Comparison of ENCODE assay signal across 14 mouse cellular contexts in genomic region chr12:83087010-83087409, GRCm38 (mm10).
DNase-seq lines count a peak whose midpoint lies in the region; ATAC-seq and TF ChIP-seq lines count a peak whose summit lies in the region.
"Had no signal": no experiment of that assay in that cellular context is flagged by ENCODE, and none has a peak within 500 bp of the region (broad histone marks: within the 10 kb centered on the region; RNA-seq: fewer than 3 reads in every experiment).

No protein-coding gene starts in this region.

- H3K9me3 ChIP-seq in intestine, embryonic 14.5 days (ENCODE audit: control insufficient read depth, low read length), result no peaks in the 10 kb centered on the region
- H3K9me3 ChIP-seq in intestine, postnatal 0 days (ENCODE audit: control insufficient read depth), result no peaks in the 10 kb centered on the region
- H3K9me3 ChIP-seq: embryonic facial prominence, embryonic 12.5 days; forebrain, embryonic 15.5 days; limb, embryonic 13.5 days; midbrain, embryonic 12.5 days had no signal

- H3K36me3 ChIP-seq in intestine, embryonic 14.5 days (ENCODE audit: control insufficient read depth, insufficient read depth, low read length), result no peaks in the 10 kb centered on the region
- no peaks in the 10 kb centered on the region for H3K36me3 ChIP-seq in intestine, postnatal 0 days (ENCODE audit: control insufficient read depth, insufficient read depth)
- H3K36me3 ChIP-seq: embryonic facial prominence, embryonic 12.5 days; forebrain, embryonic 15.5 days; limb, embryonic 13.5 days; midbrain, embryonic 12.5 days had no signal

- no peak for ATAC-seq in intestine, embryonic 14.5 days (replicated peaks; ENCODE audit: low FRiP score, low TSS enrichment, low read depth)
- no peak for ATAC-seq in intestine, postnatal 0 days
- ATAC-seq: forebrain, embryonic 15.5 days had no signal

- H3K4me3 ChIP-seq in intestine, embryonic 14.5 days (ENCODE audit: low read depth, low read length), result no peak overlapping the region
- H3K4me3 ChIP-seq in intestine, postnatal 0 days (ENCODE audit: low read depth, low read length), result no peak overlapping the region
- H3K4me3 ChIP-seq: embryonic facial prominence, embryonic 12.5 days; forebrain, embryonic 15.5 days; limb, embryonic 13.5 days; midbrain, embryonic 12.5 days had no signal

- no peak for TF ChIP-seq CTCF in intestine, postnatal 0 days (IDR thresholded peaks at IDR 0.05; ENCODE audit: low read depth)

- H3K9ac ChIP-seq in intestine, embryonic 14.5 days (ENCODE audit: low read length), result no peak overlapping the region
- no peak overlapping the region for H3K9ac ChIP-seq in intestine, postnatal 0 days (ENCODE audit: low read depth, low read length)
- H3K9ac ChIP-seq: embryonic facial prominence, embryonic 12.5 days; forebrain, embryonic 15.5 days; limb, embryonic 13.5 days; midbrain, embryonic 12.5 days had no signal

- no peaks in the 10 kb centered on the region for H3K27me3 ChIP-seq in intestine, embryonic 14.5 days (replicated peaks; ENCODE audit: control insufficient read depth, insufficient read depth, low read length)
- no peaks in the 10 kb centered on the region for H3K27me3 ChIP-seq in intestine, postnatal 0 days (replicated peaks; ENCODE audit: control insufficient read depth, insufficient read depth, low read length)
- H3K27me3 ChIP-seq: embryonic facial prominence, embryonic 12.5 days; forebrain, embryonic 15.5 days; limb, embryonic 13.5 days; midbrain, embryonic 12.5 days had no signal

- peak; percentile 21 to 52 for DNase-seq in adrenal gland, adult (ENCODE audit: inconsistent age in 2 of 2, low spot score in 1 of 2)
- no peak for DNase-seq in adrenal gland, adult 18-20 months (ENCODE audit: low spot score in 2 of 2)
- DNase-seq in intestine, embryonic 14.5 days (ENCODE audit: low spot score), result no peak
- DNase-seq in heart, postnatal 10 days, result peak; percentile 10 to 25
- DNase-seq in kidney, postnatal 25 days, result peak; percentile 18 to 64
- no peak for DNase-seq in right cerebral cortex, postnatal 36 days (ENCODE audit: low spot score in 2 of 2)
- no peak for DNase-seq in cerebellum, postnatal 36 days
- DNase-seq: cerebellum, adult 9-10 months; gastrocnemius, postnatal 36 days had no signal

- no peaks in the 10 kb centered on the region; the same call in 1 of the 2 replicates for H3K4me1 ChIP-seq in intestine, embryonic 14.5 days (replicated peaks; ENCODE audit: control insufficient read depth, insufficient read depth, low read length)
- H3K4me1 ChIP-seq in intestine, postnatal 0 days (replicated peaks; ENCODE audit: control insufficient read depth, insufficient read depth, low read length), result 0 out of 2 replicates have a peak, but pooled peaks cover 5% of the 10 kb centered on the region
- H3K4me1 ChIP-seq: forebrain, embryonic 15.5 days; limb, embryonic 13.5 days; midbrain, embryonic 12.5 days had no signal

- intact Hi-C loops in heart, postnatal 10 days (cut with DNase I), result no loop called here

- H3K27ac ChIP-seq in intestine, embryonic 14.5 days (ENCODE audit: low read depth), result peak overlapping the region; percentile 28; the same call in 1 of the 2 replicates
- H3K27ac ChIP-seq in intestine, postnatal 0 days (ENCODE audit: low read depth, low read length), result no peak overlapping the region
- H3K27ac ChIP-seq: embryonic facial prominence, embryonic 12.5 days; forebrain, embryonic 15.5 days; limb, embryonic 13.5 days; midbrain, embryonic 12.5 days had no signal

- WGBS in intestine, embryonic 14.5 days, result 77% methylated on average over 4 of the region's 4 CpGs
- 68% methylated on average over 4 of the region's 4 CpGs for WGBS in intestine, postnatal 0 days

- no peak overlapping the region for H3K4me2 ChIP-seq in intestine, embryonic 14.5 days (ENCODE audit: low read length)
- no peak overlapping the region; the same call in 1 of the 2 replicates for H3K4me2 ChIP-seq in intestine, postnatal 0 days (replicated peaks; ENCODE audit: low read depth)
- H3K4me2 ChIP-seq: embryonic facial prominence, embryonic 12.5 days; forebrain, embryonic 15.5 days; limb, embryonic 13.5 days; midbrain, embryonic 12.5 days had no signal

Comparison
In these comparisons a context has a peak if more than half of its experiments do, and no peak if none do; other contexts are left out.
1. DNase-seq: peak in adrenal gland, adult (2 of 2), heart, postnatal 10 days (2 of 2) and kidney, postnatal 25 days (2 of 2); none in adrenal gland, adult 18-20 months (0 of 2), intestine, embryonic 14.5 days (single experiment), right cerebral cortex, postnatal 36 days (0 of 2) and cerebellum, postnatal 36 days (0 of 2).